Mouse (Mus musculus) embryonic facial prominence, embryonic 12.5 days (tissue): ENCODE measurements around the gene Slc23a2. TPM values are rescaled to one million over a fixed set of nuclear protein-coding genes. Genes with fewer than 3 reads are reported as not detected.

Source experiments
- ATAC-seq: fragments of 200-750 bp; cut with Nextera tagmentation; 2 replicates; pipeline ENCODE4 v1.8.0; 2017; ENCODE audit not compliant: insufficient number of reproducible peaks, insufficient read depth, low FRiP score, low TSS enrichment
- H3K27ac ChIP-seq: fragments of 300-500 bp; sonication (generic); 2 replicates; pipeline ENCODE4 v1.5.1; 2016; ENCODE audit warnings: mild to moderate bottlenecking
- H3K27me3 ChIP-seq: fragments of 300-500 bp; sonication (generic); 2 replicates; pipeline ENCODE4 v1.6.1; 2016; ENCODE audit warnings: mild to moderate bottlenecking, moderate library complexity
- H3K36me3 ChIP-seq: fragments of 300-500 bp; sonication (generic); 2 replicates; pipeline ENCODE4 v1.6.1; 2016; ENCODE audit warnings: mild to moderate bottlenecking
- H3K4me1 ChIP-seq: fragments of 300-500 bp; sonication (generic); 2 replicates; pipeline ENCODE4 v1.6.1; 2016
- H3K4me2 ChIP-seq: fragments of 300-500 bp; sonication (generic); replicated peaks from 2 replicates; pipeline ENCODE4 v1.6.1; 2016; ENCODE audit warnings: mild to moderate bottlenecking, moderate library complexity
- H3K4me3 ChIP-seq: fragments of 300-500 bp; sonication (generic); 2 replicates; pipeline ENCODE4 v1.5.1; 2016; ENCODE audit warnings: mild to moderate bottlenecking
- H3K9ac ChIP-seq: fragments of 300-500 bp; sonication (generic); 2 replicates; pipeline ENCODE4 v1.6.1; 2016; ENCODE audit warnings: mild to moderate bottlenecking, moderate library complexity
- H3K9me3 ChIP-seq: fragments of 300-500 bp; sonication (generic); 2 replicates; pipeline ENCODE4 v1.6.1; 2016; ENCODE audit warnings: mild to moderate bottlenecking, moderate library complexity
- WGBS: fragments of 180-500 bp; shearing (Covaris S2); methylation state at CpG from one replicate; pipeline ENCODE4 v1.1.7; 2016; 5-methylcytosine and 5-hydroxymethylcytosine counted together
- polyA plus RNA-seq: library from polyadenylated mRNA; unstranded; fragments of >200 nt; fragmentation: Nextera tagmentation; extraction: Ambion mirVana; gene quantifications from 2 replicates; pipeline ENCODE4 v1.2.1, GENCODE M21; 2016

Slc23a2 gene
- polyA plus RNA-seq, 1 experiment from 2014 or later = 15.0 TPM

DNA sequence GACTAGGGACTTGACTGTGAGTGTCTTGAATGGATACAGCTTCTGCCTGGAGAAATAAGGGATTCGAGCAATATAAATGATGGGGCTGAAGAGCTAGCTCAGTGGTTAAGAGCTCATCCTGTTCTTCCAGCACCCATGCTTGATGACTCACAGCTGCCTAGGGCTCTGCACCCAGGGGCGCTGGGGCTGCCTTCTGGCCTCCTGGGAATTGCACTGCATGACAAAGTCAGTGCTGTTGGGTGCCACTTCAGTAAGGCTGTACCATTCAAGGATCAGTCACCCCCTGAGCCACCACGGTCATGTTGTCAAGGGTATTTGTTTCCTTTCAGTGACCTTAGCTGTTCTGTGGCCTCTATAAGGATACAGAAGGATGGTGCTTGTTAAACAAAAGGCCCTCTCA is 81.1 kb downstream of the Slc23a2 start:
- H3K4me3 ChIP-seq = no peak overlapping the region
- no peaks in the 10 kb centered on the region for H3K27me3 ChIP-seq
- no peak overlapping the region for H3K27ac ChIP-seq
- no peaks in the 10 kb centered on the region for H3K9me3 ChIP-seq
- H3K36me3 ChIP-seq = peaks cover 14% of the 10 kb centered on the region; the same call in 1 of the 2 replicates
- H3K9ac ChIP-seq = no peak overlapping the region
- no peak for ATAC-seq
- H3K4me1 ChIP-seq = no peaks in the 10 kb centered on the region
- H3K4me2 ChIP-seq = no peak overlapping the region
- 89% methylated on average over 3 of the region's 3 CpGs for WGBS

DNA sequence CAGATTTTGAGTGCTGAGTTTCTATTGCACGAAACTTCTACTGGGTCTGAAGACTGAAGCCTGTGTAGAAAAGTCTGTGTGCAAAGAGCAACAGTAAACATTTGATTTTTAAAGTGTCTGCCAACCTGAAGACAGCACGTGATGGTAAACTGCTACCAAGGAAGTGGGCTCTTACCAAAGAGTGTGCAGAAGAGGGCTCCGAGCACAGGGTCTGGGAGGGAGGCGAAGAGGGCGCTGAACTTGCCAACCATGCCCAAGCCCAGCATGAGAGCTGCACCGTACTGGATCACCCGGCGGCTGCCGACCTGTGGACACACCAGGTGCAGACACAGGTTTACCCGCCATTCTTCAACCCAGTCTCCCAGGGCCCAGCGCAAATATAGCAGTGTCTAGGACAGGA is 83.0 kb downstream of the Slc23a2 start:
- no peaks in the 10 kb centered on the region for H3K4me1 ChIP-seq
- no peak overlapping the region for H3K27ac ChIP-seq
- ATAC-seq = no peak
- no peak overlapping the region for H3K4me2 ChIP-seq
- H3K9ac ChIP-seq = no peak overlapping the region
- H3K36me3 ChIP-seq = peaks cover 23% of the 10 kb centered on the region
- H3K9me3 ChIP-seq = no peaks in the 10 kb centered on the region
- no peaks in the 10 kb centered on the region for H3K27me3 ChIP-seq
- WGBS = 95% methylated on average over 11 of the region's 11 CpGs
- no peak overlapping the region for H3K4me3 ChIP-seq

DNA sequence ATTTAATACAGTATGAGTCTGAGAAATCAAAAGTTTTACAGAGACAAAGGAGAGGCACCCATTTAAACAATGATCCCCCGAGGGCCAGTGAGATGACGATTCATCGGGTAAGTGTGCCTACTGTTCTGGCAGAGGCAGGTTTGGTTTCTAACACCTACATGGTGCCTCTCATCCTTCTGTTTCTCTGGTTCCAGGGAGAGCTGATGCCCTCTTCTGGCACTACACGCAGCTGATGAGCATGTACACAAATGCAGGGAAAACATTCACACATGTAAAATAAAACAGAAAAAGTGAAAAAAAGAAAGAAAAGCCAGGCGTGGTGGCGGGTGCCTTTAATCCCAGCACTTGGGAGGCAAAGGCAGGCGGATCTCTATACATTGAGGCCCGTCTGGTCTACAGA is 85.0 kb downstream of the Slc23a2 start:
- Histone ChIP-seq H3K27ac (no peak overlapping the region), H3K9ac (no peak overlapping the region), H3K9me3 (no peaks in the 10 kb centered on the region), H3K36me3 (peaks cover 31% of the 10 kb centered on the region), H3K4me3 (no peak overlapping the region), H3K4me1 (no peaks in the 10 kb centered on the region), H3K27me3 (no peaks in the 10 kb centered on the region), H3K4me2 (no peak overlapping the region)
- 89% methylated on average over 8 of the region's 8 CpGs for WGBS
- no peak for ATAC-seq

DNA sequence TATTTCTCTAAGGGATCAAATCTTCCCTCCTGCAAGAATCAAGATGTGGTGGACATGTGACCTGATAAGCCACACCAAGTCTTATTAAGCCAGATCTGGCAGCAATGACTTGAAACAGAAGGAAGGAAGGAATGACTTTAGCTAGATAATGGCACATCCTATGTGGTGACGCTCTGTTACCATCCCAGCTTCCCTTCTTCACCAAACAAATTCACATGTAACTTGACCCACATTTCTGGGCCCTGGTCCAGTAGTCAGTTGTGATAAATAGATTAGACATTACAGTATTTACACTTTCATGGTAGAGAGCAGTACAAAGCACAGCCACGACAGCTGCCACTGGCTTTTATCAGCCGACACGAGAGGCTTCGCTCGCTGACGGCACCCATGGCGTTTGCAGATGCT is 89.6 kb downstream of the Slc23a2 start:
- 77% methylated on average over 8 of the region's 8 CpGs for WGBS
- no peak overlapping the region for H3K4me2 ChIP-seq
- no peak overlapping the region for H3K27ac ChIP-seq
- peaks cover 1% of the 10 kb centered on the region; the same call in 1 of the 2 replicates for H3K4me1 ChIP-seq
- ATAC-seq = no peak
- no peak overlapping the region for H3K4me3 ChIP-seq
- no peaks in the 10 kb centered on the region for H3K9me3 ChIP-seq
- H3K9ac ChIP-seq = no peak overlapping the region
- no peaks in the 10 kb centered on the region for H3K27me3 ChIP-seq
- H3K36me3 ChIP-seq = peaks cover 35% of the 10 kb centered on the region

DNA sequence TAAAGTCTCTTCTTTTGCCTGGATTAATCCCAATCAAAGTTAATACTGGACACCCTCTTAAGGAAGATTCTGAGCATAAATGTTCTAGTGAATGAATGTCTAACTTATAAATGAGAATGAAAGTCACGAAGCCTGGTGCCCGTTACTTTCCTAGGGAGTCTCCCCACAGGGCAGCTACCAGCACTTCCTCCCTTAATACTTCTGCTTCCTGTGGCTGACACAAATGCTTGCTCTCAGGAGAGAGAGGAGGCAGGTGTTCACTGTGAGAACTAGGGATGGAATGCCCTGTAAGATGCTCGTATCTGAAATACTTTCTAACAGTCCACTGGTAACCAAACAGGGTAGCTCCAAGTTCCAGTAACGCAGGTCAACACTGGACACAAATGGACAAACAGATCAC is 91.1 kb downstream of the Slc23a2 start:
- Histone ChIP-seq H3K9ac (no peak overlapping the region), H3K4me3 (no peak overlapping the region), H3K9me3 (no peaks in the 10 kb centered on the region), H3K36me3 (peaks cover 29% of the 10 kb centered on the region), H3K27ac (no peak overlapping the region), H3K4me1 (peaks cover 6% of the 10 kb centered on the region; the same call in 1 of the 2 replicates), H3K4me2 (no peak overlapping the region), H3K27me3 (no peaks in the 10 kb centered on the region)
- no peak for ATAC-seq
- 84% methylated on average over 4 of the region's 4 CpGs for WGBS

DNA sequence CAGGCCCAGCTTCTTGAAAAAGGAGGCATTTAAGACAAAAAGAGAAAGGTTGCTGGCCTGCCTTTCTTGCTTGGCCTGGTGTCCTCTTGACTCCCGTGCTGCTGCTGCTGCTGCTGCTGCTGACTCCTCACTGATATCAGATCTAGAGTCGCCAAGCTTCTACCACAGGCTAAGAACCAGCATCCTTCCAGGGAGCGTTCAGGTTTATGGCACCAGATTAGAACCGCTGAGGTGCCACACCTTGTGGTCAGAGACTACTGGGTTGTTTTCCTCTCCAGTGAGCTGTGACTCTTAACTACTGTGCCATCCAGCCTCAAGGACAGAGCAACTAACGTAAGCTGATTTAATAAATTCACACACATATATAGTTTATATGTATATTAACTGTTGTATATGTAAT is 93.1 kb downstream of the Slc23a2 start:
- H3K27me3 ChIP-seq = no peaks in the 10 kb centered on the region
- H3K27ac ChIP-seq = no peak overlapping the region
- WGBS = 82% methylated on average over 5 of the region's 5 CpGs
- H3K4me1 ChIP-seq = peaks cover 6% of the 10 kb centered on the region; the same call in 1 of the 2 replicates
- no peak for ATAC-seq
- H3K4me2 ChIP-seq = no peak overlapping the region
- H3K4me3 ChIP-seq = no peak overlapping the region
- H3K36me3 ChIP-seq = peaks cover 17% of the 10 kb centered on the region
- no peak overlapping the region for H3K9ac ChIP-seq
- no peaks in the 10 kb centered on the region for H3K9me3 ChIP-seq

DNA sequence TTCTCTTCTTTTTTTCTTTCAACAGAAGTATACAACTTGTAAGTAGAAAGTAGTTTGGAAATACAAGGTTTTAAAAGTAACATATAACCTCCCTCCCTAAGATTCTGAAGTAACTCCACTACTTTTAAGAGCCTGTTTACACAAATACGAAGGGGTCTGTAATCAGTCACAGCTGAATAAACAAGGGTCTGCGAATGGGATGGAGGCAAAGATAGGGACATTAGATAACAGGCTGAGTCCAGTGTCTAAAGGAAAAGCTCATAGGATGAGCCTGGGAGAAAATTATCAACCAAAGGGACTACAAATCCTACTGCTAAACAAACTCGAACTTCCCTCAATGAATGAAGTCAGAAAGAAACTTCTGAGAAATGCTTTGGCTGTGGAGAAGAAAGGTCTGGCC is 95.0 kb downstream of the Slc23a2 start:
- Histone ChIP-seq H3K4me1 (peaks cover 6% of the 10 kb centered on the region; the same call in 1 of the 2 replicates), H3K4me2 (no peak overlapping the region), H3K27me3 (no peaks in the 10 kb centered on the region), H3K9me3 (no peaks in the 10 kb centered on the region), H3K36me3 (peaks cover 4% of the 10 kb centered on the region), H3K9ac (no peak overlapping the region), H3K4me3 (no peak overlapping the region), H3K27ac (no peak overlapping the region)
- no peak for ATAC-seq
- WGBS = 9% methylated on average over 3 of the region's 3 CpGs

DNA sequence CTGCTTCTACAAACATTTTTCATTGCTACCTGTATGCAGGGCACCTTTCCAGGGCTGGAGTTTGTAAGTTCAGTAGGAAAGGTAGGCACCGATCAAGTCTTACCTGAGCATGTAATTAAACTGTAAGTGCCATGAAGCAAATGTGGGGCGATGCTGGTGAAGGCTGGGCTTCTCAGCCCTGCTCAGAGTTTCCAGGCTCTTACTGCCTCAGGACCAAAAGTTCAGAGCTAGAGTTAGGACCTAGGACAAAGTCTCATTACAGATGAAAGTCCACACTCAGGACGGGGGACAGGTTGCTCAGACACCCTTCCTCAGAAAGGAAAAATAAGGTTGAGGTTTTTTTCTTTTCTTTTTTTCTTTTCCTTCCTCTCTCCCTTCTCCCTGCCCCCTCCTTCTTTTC is 95.4 kb downstream of the Slc23a2 start:
- H3K4me2 ChIP-seq = no peak overlapping the region
- no peak for ATAC-seq

DNA sequence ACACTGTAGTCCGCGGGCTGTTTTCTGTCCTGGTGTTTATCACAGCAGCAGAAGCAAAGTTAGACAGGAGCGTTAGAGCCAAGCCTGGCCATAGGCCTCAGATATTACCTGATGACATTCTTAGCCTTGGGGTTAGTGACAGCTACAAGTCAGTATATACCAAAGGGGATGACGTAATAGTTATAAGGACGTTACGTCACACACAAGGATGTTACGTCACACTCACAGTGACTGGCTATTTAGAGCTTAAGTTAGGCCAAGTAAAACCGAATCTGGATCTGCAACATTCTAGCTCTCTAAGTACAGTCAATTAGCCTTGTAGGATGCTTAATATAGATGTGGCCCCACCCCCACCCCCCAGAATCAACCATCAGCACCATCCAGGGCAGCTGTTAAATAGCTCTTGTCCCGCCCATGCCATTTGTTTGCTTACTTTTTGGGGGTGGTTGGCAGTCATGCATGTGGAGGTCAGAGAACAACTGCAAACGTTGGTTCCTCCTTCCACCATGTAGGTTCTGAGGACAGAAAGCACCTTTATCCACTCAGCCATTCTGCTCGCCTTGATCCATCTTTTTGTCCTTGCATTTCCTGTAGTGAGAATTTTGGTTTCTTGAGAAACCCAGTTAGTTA is 96.7 kb downstream of the Slc23a2 start:
- no peaks in the 10 kb centered on the region for H3K36me3 ChIP-seq
- H3K27ac ChIP-seq = no peak overlapping the region
- no peak overlapping the region for H3K4me2 ChIP-seq
- H3K4me1 ChIP-seq = peaks cover 10% of the 10 kb centered on the region
- H3K27me3 ChIP-seq = no peaks in the 10 kb centered on the region
- no peak overlapping the region for H3K9ac ChIP-seq
- no peak for ATAC-seq
- WGBS = 83% methylated on average over 11 of the region's 11 CpGs
- no peaks in the 10 kb centered on the region for H3K9me3 ChIP-seq
- no peak overlapping the region for H3K4me3 ChIP-seq

More for the DNA sequence above, 95.4 kb downstream of the Slc23a2 start:
- 50% methylated on average over 3 of the region's 3 CpGs for WGBS
- Histone ChIP-seq H3K36me3 (peaks cover 3% of the 10 kb centered on the region), H3K4me3 (no peak overlapping the region), H3K9ac (no peak overlapping the region), H3K27ac (no peak overlapping the region), H3K27me3 (no peaks in the 10 kb centered on the region), H3K4me1 (peaks cover 6% of the 10 kb centered on the region; the same call in 1 of the 2 replicates), H3K9me3 (no peaks in the 10 kb centered on the region)

DNA sequence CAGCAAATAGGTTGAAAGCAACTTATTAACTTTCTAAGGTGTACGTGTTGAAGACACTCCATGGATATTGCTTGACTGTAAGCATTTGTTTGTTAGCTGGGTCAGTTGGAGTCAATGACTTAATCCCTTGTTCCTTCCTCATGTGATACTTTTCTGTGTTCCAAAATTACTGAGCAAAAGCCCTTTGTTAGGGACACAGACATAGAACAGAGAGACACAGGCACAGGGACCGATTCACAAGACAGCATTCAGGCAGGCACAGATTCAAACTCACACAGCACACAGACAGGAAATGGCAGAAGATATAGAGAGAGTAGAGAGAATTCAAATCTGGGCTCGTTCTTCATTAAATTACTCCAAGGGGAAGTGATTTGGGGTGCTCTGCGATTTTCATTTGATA is 97.5 kb downstream of the Slc23a2 start:
- no peak for ATAC-seq
- 77% methylated on average over 4 of the region's 4 CpGs for WGBS
- no peak overlapping the region for H3K4me2 ChIP-seq

DNA sequence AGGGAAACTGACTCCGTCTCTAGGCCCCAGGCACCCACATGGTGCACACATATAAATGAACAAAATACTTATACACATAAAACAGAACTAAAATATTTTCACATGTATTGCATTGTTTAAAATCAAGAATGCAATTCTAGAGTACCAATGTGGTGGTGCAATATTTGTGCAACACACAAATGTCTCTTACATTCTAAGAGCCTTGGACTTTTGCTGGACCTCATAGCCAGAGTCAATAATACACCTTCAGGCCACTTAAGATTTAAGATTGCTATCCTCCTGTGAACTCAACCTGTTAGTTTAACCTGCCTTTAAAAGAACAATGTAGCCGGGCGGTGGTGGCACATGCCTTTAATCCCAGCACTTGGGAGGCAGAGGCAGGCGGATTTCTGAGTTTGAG is 98.2 kb downstream of the Slc23a2 start:
- no peak for ATAC-seq
- 91% methylated on average over 4 of the region's 4 CpGs for WGBS
- Histone ChIP-seq H3K27me3 (no peaks in the 10 kb centered on the region), H3K4me2 (no peak overlapping the region), H3K36me3 (no peaks in the 10 kb centered on the region), H3K4me3 (no peak overlapping the region), H3K9me3 (no peaks in the 10 kb centered on the region), H3K9ac (no peak overlapping the region), H3K27ac (no peak overlapping the region), H3K4me1 (peaks cover 15% of the 10 kb centered on the region)

More for the DNA sequence above, 97.5 kb downstream of the Slc23a2 start:
- no peak overlapping the region for H3K27ac ChIP-seq
- H3K4me1 ChIP-seq = peaks cover 15% of the 10 kb centered on the region
- no peak overlapping the region for H3K9ac ChIP-seq
- H3K36me3 ChIP-seq = no peaks in the 10 kb centered on the region
- H3K4me3 ChIP-seq = no peak overlapping the region
- H3K27me3 ChIP-seq = no peaks in the 10 kb centered on the region
- no peaks in the 10 kb centered on the region for H3K9me3 ChIP-seq

DNA sequence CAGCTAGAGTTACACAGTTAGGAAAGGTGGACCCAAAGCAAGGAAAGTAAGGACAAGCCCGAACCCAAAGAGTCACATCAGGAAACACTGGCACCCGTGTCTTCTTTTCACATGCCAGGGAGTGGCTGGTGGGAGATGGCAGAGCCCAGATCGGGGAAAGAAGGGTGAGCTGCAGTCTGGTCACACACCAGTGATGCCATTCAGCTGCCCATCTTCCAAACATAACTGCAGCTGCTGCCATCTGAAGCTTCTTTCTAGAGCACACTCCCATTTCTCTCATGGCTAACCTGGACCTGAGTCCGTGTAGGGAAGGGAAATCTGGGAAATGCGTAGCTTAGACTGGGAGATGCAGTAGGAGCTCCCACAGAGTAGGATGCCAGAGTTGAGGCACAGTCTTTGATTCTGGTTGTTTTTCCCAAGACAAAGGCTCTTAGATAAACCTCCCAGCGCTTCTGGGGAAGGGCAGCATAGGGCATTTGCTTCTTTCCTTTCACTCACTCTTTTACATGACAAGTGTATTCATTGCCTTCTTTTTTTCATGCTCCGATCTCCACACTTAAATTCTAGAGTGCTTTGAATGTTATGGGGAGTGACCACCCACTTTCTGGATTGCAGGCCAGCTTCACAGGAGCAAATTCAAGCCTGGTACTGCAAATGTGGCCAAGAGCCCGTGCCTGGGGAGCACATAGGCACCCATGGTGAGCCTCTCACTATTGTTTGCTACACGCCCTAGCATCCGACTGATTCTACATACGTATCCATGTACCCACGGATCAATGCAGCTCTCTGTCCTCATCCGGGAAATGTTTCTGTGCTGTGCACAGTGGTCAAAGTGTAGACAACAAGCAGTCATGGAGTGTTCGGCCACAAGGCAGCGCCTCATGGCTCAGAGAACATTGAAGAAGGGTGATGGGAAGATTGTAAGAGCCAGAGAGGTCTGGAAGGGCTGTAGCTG is 100.3 kb downstream of the Slc23a2 start:
- H3K9me3 ChIP-seq = no peaks in the 10 kb centered on the region
- 72% methylated on average over 15 of the region's 15 CpGs for WGBS
- H3K4me3 ChIP-seq = no peak overlapping the region
- no peak overlapping the region for H3K9ac ChIP-seq
- H3K27ac ChIP-seq = no peak overlapping the region
- peaks cover 9% of the 10 kb centered on the region for H3K4me1 ChIP-seq
- H3K4me2 ChIP-seq = no peak overlapping the region
- ATAC-seq = no peak
- H3K36me3 ChIP-seq = no peaks in the 10 kb centered on the region
- no peaks in the 10 kb centered on the region for H3K27me3 ChIP-seq
